Mouse (Mus musculus) adrenal gland, postnatal 25 days (tissue): ENCODE results near the gene Nog. TPM values are rescaled to one million over a fixed set of nuclear protein-coding genes. Genes with fewer than 3 reads are reported as not detected.

Experiments used
- DNase-seq: peaks from one replicate; pipeline ENCODE4 v3.0.0; 2021; ENCODE audit warnings: mixed read lengths
- long read RNA-seq: library from polyadenylated mRNA; stranded (forward); transcript quantifications from one replicate; pipeline ENCODE4 v2.0.0, GENCODE M21; 2021
- total RNA-seq: library from RNA; stranded (reverse); gene quantifications from 2 replicates; pipeline ENCODE4 v1.2.3, GENCODE M21; 2021

Nog gene
- 0.90 TPM in 1 of 2 replicates, not detected in the other for total RNA-seq
- long read RNA-seq = 0 reads

- DNase-seq = peak; percentile 61
These were observed at the start of gene Nog for GRCm38 (mm10) chr11:89302056-89302815. Gene Nog, minus strand, starts transcription at chr11:89302332.

GRCm38 (mm10) chr11:89340238-89340637 lies 38.1 kb upstream of the Nog start:
- no peak for DNase-seq

GRCm38 (mm10) chr11:89339783-89340182 lies 37.7 kb upstream of the Nog start:
- no peak for DNase-seq

- DNase-seq = peak; percentile 17
These were observed 35.8 kb upstream of the Nog start for GRCm38 (mm10) chr11:89337910-89338309.

- no peak for DNase-seq
These were observed 25.2 kb upstream of the Nog start for GRCm38 (mm10) chr11:89327089-89327881.

- DNase-seq = no peak
These were observed 19.6 kb upstream of the Nog start for GRCm38 (mm10) chr11:89321775-89322174.

- no peak for DNase-seq
These were observed 17.5 kb upstream of the Nog start for GRCm38 (mm10) chr11:89319675-89320074.

GRCm38 (mm10) chr11:89318324-89318723 lies 16.2 kb upstream of the Nog start:
- no peak for DNase-seq

GRCm38 (mm10) chr11:89317757-89318156 lies 15.6 kb upstream of the Nog start:
- no peak for DNase-seq

GRCm38 (mm10) chr11:89314374-89314773 lies 12.2 kb upstream of the Nog start:
- DNase-seq = no peak

GRCm38 (mm10) chr11:89312378-89312777 lies 10.2 kb upstream of the Nog start:
- no peak for DNase-seq

GRCm38 (mm10) chr11:89310217-89310616 lies 8.1 kb upstream of the Nog start:
- DNase-seq = no peak

- DNase-seq = peak; percentile 87
These were observed 1.3 kb upstream of the Nog start for GRCm38 (mm10) chr11:89303421-89303820.

GRCm38 (mm10) chr11:89302816-89303180 lies 666 bp upstream of the Nog start:
- DNase-seq = peak; percentile 75

- peak; percentile 8 for DNase-seq
These were observed 639 bp downstream of the Nog start for GRCm38 (mm10) chr11:89301331-89302055.

GRCm38 (mm10) chr11:89299784-89300775 lies 2.1 kb downstream of the Nog start:
- DNase-seq = no peak

- peak; percentile 18 for DNase-seq
These were observed 2.9 kb downstream of the Nog start for GRCm38 (mm10) chr11:89299116-89299783.

- peak; percentile 46 for DNase-seq
These were observed 3.7 kb downstream of the Nog start for GRCm38 (mm10) chr11:89298285-89299010.

GRCm38 (mm10) chr11:89297521-89297920 lies 4.6 kb downstream of the Nog start:
- DNase-seq = no peak

GRCm38 (mm10) chr11:89269809-89270361 lies 32.2 kb downstream of the Nog start:
- no peak for DNase-seq
